Mouse (Mus musculus) neural tube, embryonic 14.5 days (tissue): Measurements from ENCODE around the gene Sema3d. TPM values are rescaled to one million over a fixed set of nuclear protein-coding genes. Genes with fewer than 3 reads are reported as not detected.

Experiments used
- ATAC-seq: fragments of 200-750 bp; cut with Nextera tagmentation; 2 replicates; pipeline ENCODE4 v1.8.0; 2017; ENCODE audit warnings: low read depth, mild to moderate bottlenecking, moderate TSS enrichment, moderate library complexity
- H3K27ac ChIP-seq: fragments of 300-500 bp; sonication (generic); 2 replicates; pipeline ENCODE4 v1.5.1; 2014; ENCODE audit warnings: low read depth, mild to moderate bottlenecking, control low read depth, low read length, moderate library complexity, mixed read lengths
- H3K27me3 ChIP-seq: fragments of 300-500 bp; sonication (generic); 2 replicates; pipeline ENCODE4 v1.6.1; 2014; ENCODE audit warnings: low read length; ENCODE audit not compliant: control insufficient read depth, insufficient read depth
- H3K36me3 ChIP-seq: fragments of 300-500 bp; sonication (generic); 2 replicates; pipeline ENCODE4 v1.6.1; 2014; ENCODE audit warnings: low read length, mixed read lengths; ENCODE audit not compliant: control insufficient read depth, insufficient read depth
- H3K4me1 ChIP-seq: fragments of 300-500 bp; sonication (generic); 2 replicates; pipeline ENCODE4 v1.6.1; 2014; ENCODE audit warnings: low read length; ENCODE audit not compliant: control insufficient read depth, insufficient read depth
- H3K4me2 ChIP-seq: fragments of 300-500 bp; sonication (generic); 2 replicates; pipeline ENCODE4 v1.6.1; 2014; ENCODE audit warnings: mild to moderate bottlenecking, low read depth, low read length, control low read depth
- H3K4me3 ChIP-seq: fragments of 300-500 bp; sonication (generic); 2 replicates; pipeline ENCODE4 v1.5.1; 2014; ENCODE audit warnings: low read depth, low read length, control low read depth, mixed read lengths
- H3K9ac ChIP-seq: fragments of 300-500 bp; sonication (generic); replicated peaks from 2 replicates; pipeline ENCODE4 v1.6.1; 2014; ENCODE audit warnings: low read depth, mild to moderate bottlenecking, control low read depth, low read length, mixed read lengths
- H3K9me3 ChIP-seq: fragments of 300-500 bp; sonication (generic); 2 replicates; pipeline ENCODE4 v1.6.1; 2016; ENCODE audit warnings: low read length; ENCODE audit not compliant: control insufficient read depth
- WGBS: fragments of 180-500 bp; shearing (Covaris S2); extraction: QIAGEN DNeasy Blood & Tissue Kit; methylation state at CpG from one replicate; pipeline ENCODE4 v1.1.7; 2014; 5-methylcytosine and 5-hydroxymethylcytosine counted together
- polyA plus RNA-seq: library from polyadenylated mRNA; unstranded; fragments of >200 nt; fragmentation: Nextera tagmentation; extraction: Ambion mirVana; gene quantifications from 2 replicates; pipeline ENCODE4 v1.2.1, GENCODE M21; 2014

The Sema3d gene
- polyA plus RNA-seq, 1 experiment from 2014 or later = 1.8 TPM

GRCm38 (mm10) chr5:12637763-12638468 lies 254.7 kb downstream of the Sema3d start:
- Histone ChIP-seq H3K9ac (no peak overlapping the region), H3K4me1 (no peaks in the 10 kb centered on the region), H3K4me3 (no peak overlapping the region), H3K36me3 (no peaks in the 10 kb centered on the region), H3K27me3 (no peaks in the 10 kb centered on the region), H3K4me2 (no peak overlapping the region), H3K27ac (no peak overlapping the region), H3K9me3 (no peaks in the 10 kb centered on the region)
- no peak for ATAC-seq
- 84% methylated on average over 7 of the region's 7 CpGs for WGBS
